9 mouse cellular contexts compared by ENCODE assay signal in the genomic region with DNA sequence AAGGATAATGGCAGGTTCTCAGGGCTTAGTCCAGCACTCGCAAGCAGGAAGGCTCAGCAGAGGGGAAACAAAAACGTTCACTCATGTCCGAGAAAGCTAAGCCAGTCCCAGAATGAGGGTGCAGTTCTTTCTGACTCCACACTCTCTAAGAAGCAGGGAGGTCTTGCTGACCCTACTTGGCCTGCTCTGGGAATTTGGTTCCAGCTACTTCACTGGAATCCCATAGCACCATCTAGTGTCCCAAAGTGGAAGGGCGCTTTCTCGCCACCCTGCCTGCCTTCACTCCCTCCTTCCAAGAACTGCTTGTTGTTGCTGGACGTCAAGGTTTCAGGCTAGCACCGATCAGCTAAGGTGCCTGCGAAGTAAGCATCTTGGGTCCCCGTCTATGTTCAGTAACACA. TPM values are rescaled to one million over a fixed set of nuclear protein-coding genes. Genes with fewer than 3 reads are reported as not detected.
DNase-seq lines count a peak whose midpoint lies in the region; ATAC-seq and TF ChIP-seq lines count a peak whose summit lies in the region.
"Had no signal": no experiment of that assay in that cellular context is flagged by ENCODE, and none has a peak within 500 bp of the region (broad histone marks: within the 10 kb centered on the region; RNA-seq: fewer than 3 reads in every experiment).

No protein-coding gene starts in this region.

- no peak overlapping the region for H3K27ac ChIP-seq in kidney, postnatal 0 days
- no peak overlapping the region for H3K27ac ChIP-seq in liver, embryonic 11.5 days (ENCODE audit: low read depth, low read length)
- no peak overlapping the region for H3K27ac ChIP-seq in neural tube, embryonic 14.5 days (ENCODE audit: low read depth, low read length)
- H3K27ac ChIP-seq: embryonic facial prominence, embryonic 15.5 days had no signal

- TF ChIP-seq CTCF in kidney, postnatal 0 days (IDR thresholded peaks at IDR 0.05; ENCODE audit: low read depth): peak; percentile 88

- no peaks in the 10 kb centered on the region for H3K36me3 ChIP-seq in kidney, postnatal 0 days (ENCODE audit: insufficient read depth, low read length)
- no peaks in the 10 kb centered on the region for H3K36me3 ChIP-seq in liver, embryonic 11.5 days (ENCODE audit: control insufficient read depth, insufficient read depth, low read length)
- no peaks in the 10 kb centered on the region for H3K36me3 ChIP-seq in neural tube, embryonic 14.5 days (ENCODE audit: control insufficient read depth, insufficient read depth, low read length)
- H3K36me3 ChIP-seq: embryonic facial prominence, embryonic 15.5 days had no signal

- H3K4me1 ChIP-seq in kidney, postnatal 0 days (replicated peaks; ENCODE audit: insufficient read depth, low read length): no peaks in the 10 kb centered on the region
- H3K4me1 ChIP-seq in liver, embryonic 11.5 days (replicated peaks; ENCODE audit: control insufficient read depth, insufficient read depth, low read length): no peaks in the 10 kb centered on the region
- H3K4me1 ChIP-seq in neural tube, embryonic 14.5 days (ENCODE audit: control insufficient read depth, insufficient read depth, low read length): no peaks in the 10 kb centered on the region

- ATAC-seq in kidney, postnatal 0 days (replicated peaks; ENCODE audit: low FRiP score, low read depth): peak; percentile 29; the same call in 1 of the 2 replicates
- no peak for ATAC-seq in liver, embryonic 11.5 days (replicated peaks; ENCODE audit: low FRiP score)
- ATAC-seq in neural tube, embryonic 14.5 days (ENCODE audit: low read depth): 0 out of 2 replicates have a peak, but pooled peaks have one; percentile 8

- WGBS in kidney, postnatal 0 days: 21% methylated on average over 9 of the region's 9 CpGs
- WGBS in liver, embryonic 11.5 days: 20% methylated on average over 9 of the region's 9 CpGs
- WGBS in neural tube, embryonic 14.5 days: 20% methylated on average over 9 of the region's 9 CpGs

- DNase-seq in 416B (ENCODE audit: low read depth): peak; percentile 71
- peak; percentile 35 for DNase-seq in T-cell, adult 2 months (ENCODE audit: low spot score)
- peak; percentile 70 to 85 for DNase-seq in cerebellum, postnatal 36 days
- DNase-seq in gastrocnemius, postnatal 25 days: peak; percentile 39
- DNase-seq in kidney, postnatal 0 days (ENCODE audit: low spot score): peak; percentile 81
- DNase-seq in liver, embryonic 11.5 days (ENCODE audit: low spot score): peak; percentile 45
- DNase-seq in thymus, postnatal 10 days (ENCODE audit: low spot score in 2 of 2): peak; percentile 12 to 32

- H3K9ac ChIP-seq in kidney, postnatal 0 days (ENCODE audit: low read depth, low read length): no peak overlapping the region
- H3K9ac ChIP-seq in liver, embryonic 11.5 days (ENCODE audit: low read depth, low read length): no peak overlapping the region
- no peak overlapping the region for H3K9ac ChIP-seq in neural tube, embryonic 14.5 days (replicated peaks; ENCODE audit: low read depth, low read length)
- H3K9ac ChIP-seq: embryonic facial prominence, embryonic 15.5 days had no signal

- H3K4me3 ChIP-seq in kidney, postnatal 0 days (replicated peaks; ENCODE audit: low read depth, low read length): no peak overlapping the region
- H3K4me3 ChIP-seq in liver, embryonic 11.5 days (ENCODE audit: low read depth, low read length): no peak overlapping the region
- H3K4me3 ChIP-seq in neural tube, embryonic 14.5 days (ENCODE audit: low read depth, low read length): no peak overlapping the region
- H3K4me3 ChIP-seq: embryonic facial prominence, embryonic 15.5 days had no signal

- H3K27me3 ChIP-seq in kidney, postnatal 0 days (ENCODE audit: insufficient read depth, low read length): no peaks in the 10 kb centered on the region
- peaks cover 22% of the 10 kb centered on the region for H3K27me3 ChIP-seq in liver, embryonic 11.5 days (replicated peaks; ENCODE audit: control insufficient read depth, insufficient read depth, low read length)
- no peaks in the 10 kb centered on the region; the same call in 1 of the 2 replicates for H3K27me3 ChIP-seq in neural tube, embryonic 14.5 days (ENCODE audit: control insufficient read depth, insufficient read depth, low read length)

- no peak overlapping the region for H3K4me2 ChIP-seq in kidney, postnatal 0 days (ENCODE audit: low read length)
- no peak overlapping the region for H3K4me2 ChIP-seq in liver, embryonic 11.5 days
- H3K4me2 ChIP-seq in neural tube, embryonic 14.5 days (ENCODE audit: low read depth, low read length): no peak overlapping the region
- H3K4me2 ChIP-seq: embryonic facial prominence, embryonic 15.5 days had no signal

- H3K9me3 ChIP-seq in kidney, postnatal 0 days (replicated peaks; ENCODE audit: low read length): no peaks in the 10 kb centered on the region
- H3K9me3 ChIP-seq in liver, embryonic 11.5 days (ENCODE audit: control insufficient read depth, low read length): no peaks in the 10 kb centered on the region
- no peaks in the 10 kb centered on the region for H3K9me3 ChIP-seq in neural tube, embryonic 14.5 days (ENCODE audit: control insufficient read depth, low read length)
- H3K9me3 ChIP-seq: embryonic facial prominence, embryonic 15.5 days had no signal

RNA-seq across cellular contexts. Expression of gene Rtl5, which starts 5.0 kb away (rescaled TPM):
- under 1 TPM; 0.61 to 0.88 TPM for total RNA-seq in gastrocnemius, postnatal 25 days (2021)
- 2.1 and 2.2 TPM in 2 replicates for polyA plus RNA-seq in kidney, postnatal 0 days (2015; fragmentation: Nextera tagmentation; extraction: Ambion mirVana)
- polyA plus RNA-seq in liver, embryonic 11.5 days (2014; fragmentation: Nextera tagmentation; extraction: Ambion mirVana): 0.34 and 0.47 TPM in 2 replicates
- polyA plus RNA-seq in neural tube, embryonic 14.5 days (2014; fragmentation: Nextera tagmentation; extraction: Ambion mirVana): 3.3 and 3.9 TPM in 2 replicates

RNA-seq across cellular contexts. Expression of gene Pin4, which starts 53.1 kb away (rescaled TPM):
- 10 to 100 TPM; 21.9 to 27.7 TPM for total RNA-seq in gastrocnemius, postnatal 25 days (2021)
- 61.2 and 70.1 TPM in 2 replicates for polyA plus RNA-seq in kidney, postnatal 0 days (2015; fragmentation: Nextera tagmentation; extraction: Ambion mirVana)
- 75.7 and 82.0 TPM in 2 replicates for polyA plus RNA-seq in liver, embryonic 11.5 days (2014; fragmentation: Nextera tagmentation; extraction: Ambion mirVana)
- polyA plus RNA-seq in neural tube, embryonic 14.5 days (2014; fragmentation: Nextera tagmentation; extraction: Ambion mirVana): 65.6 and 71.6 TPM in 2 replicates

Comparison
In these comparisons a context has a peak if more than half of its experiments do, and no peak if none do; other contexts are left out.
1. DNase-seq: peak in every context shown above with its lines; median percentile 81 in kidney, postnatal 0 days; 78 in cerebellum, postnatal 36 days; 71 in 416B; 45 in liver, embryonic 11.5 days; 39 in gastrocnemius, postnatal 25 days; 35 in T-cell, adult 2 months; 22 in thymus, postnatal 10 days.